Mouse (Mus musculus) thymus, postnatal 14 days (tissue): ENCODE measurements at regions not wholly inside any gene's neighbourhood (a gene's known extent, or its start where the extent isn't known, plus 50 kb on each side); places are given as distances from the start of the nearest gene placed in this dataset.

Source experiments
- DNase-seq: peaks from one replicate; pipeline ENCODE4 v3.0.0; 2021

DNA sequence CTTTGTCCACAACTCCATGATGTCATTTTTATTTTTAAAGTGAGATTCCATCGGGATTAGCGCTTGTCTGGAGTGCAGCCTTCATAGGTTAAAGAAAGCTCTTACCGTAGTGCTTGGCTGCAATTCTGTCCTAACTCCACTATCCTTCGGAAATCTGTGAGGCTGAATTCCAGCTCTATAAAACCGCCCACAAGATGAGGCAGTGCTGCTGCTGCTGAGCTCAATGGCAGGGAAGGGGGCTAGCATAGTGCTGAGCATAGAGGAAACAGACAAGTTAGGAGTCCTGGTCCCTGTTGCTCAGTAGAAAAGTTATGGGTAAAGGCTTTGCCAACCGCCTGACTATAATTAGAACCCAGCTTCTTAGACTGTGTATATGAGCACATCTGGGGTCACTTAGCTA is 163.5 kb downstream of the Maf start:
- DNase-seq: no peak

GRCm38 (mm10) chr8:115542935-115543334 is 164.7 kb downstream of the Maf start:
- no peak for DNase-seq

GRCm38 (mm10) chr8:115539600-115539999 is 168.0 kb downstream of the Maf start:
- DNase-seq: no peak

- DNase-seq: no peak
These were observed 169.4 kb downstream of the Maf start for GRCm38 (mm10) chr8:115538236-115538635.

DNA sequence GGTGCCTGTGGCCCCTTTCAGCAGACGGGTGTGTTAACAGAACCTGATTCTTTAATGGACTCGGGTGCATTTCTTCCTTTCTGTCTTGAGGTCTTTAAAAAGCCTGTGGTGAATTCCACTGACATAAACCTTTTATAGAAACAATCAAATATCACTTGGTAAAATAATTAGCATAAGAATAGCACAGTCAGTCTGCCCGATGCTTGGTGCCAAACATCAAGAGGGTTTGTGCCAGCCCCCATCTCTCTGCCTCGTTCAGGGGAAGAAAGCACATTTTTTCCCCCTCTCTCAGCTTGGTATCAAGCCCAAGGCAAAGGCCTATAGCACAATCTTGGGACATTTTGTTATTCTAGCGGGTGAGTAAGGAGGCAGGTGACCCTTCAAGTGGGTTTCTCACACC is 169.8 kb downstream of the Maf start:
- DNase-seq: no peak

GRCm38 (mm10) chr8:115536554-115537346 is 170.8 kb downstream of the Maf start:
- no peak for DNase-seq

DNA sequence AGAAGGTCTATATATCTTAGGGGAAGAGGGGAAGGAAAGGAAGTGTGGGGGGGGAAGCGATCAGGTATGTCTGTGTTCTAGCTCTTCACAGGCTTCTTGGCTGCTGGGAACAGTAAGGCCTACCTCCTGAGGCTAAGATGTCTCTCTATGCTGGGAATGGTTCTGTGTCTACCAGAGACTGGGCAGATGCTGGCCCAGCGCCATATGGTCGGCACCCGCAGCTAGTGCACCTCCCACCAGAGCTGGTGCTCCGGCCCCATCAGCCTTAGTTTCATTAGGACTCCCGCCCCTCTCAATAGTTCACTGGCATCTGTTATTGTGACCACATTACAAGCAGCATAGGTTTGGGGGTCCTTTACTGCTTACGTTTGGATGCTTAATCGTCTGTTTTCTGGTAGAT is 171.6 kb downstream of the Maf start:
- DNase-seq: no peak

- DNase-seq: no peak
These were observed 173.6 kb downstream of the Maf start for GRCm38 (mm10) chr8:115534030-115534429.

- no peak for DNase-seq
These were observed 176.3 kb downstream of the Maf start for GRCm38 (mm10) chr8:115531343-115531742.

DNA sequence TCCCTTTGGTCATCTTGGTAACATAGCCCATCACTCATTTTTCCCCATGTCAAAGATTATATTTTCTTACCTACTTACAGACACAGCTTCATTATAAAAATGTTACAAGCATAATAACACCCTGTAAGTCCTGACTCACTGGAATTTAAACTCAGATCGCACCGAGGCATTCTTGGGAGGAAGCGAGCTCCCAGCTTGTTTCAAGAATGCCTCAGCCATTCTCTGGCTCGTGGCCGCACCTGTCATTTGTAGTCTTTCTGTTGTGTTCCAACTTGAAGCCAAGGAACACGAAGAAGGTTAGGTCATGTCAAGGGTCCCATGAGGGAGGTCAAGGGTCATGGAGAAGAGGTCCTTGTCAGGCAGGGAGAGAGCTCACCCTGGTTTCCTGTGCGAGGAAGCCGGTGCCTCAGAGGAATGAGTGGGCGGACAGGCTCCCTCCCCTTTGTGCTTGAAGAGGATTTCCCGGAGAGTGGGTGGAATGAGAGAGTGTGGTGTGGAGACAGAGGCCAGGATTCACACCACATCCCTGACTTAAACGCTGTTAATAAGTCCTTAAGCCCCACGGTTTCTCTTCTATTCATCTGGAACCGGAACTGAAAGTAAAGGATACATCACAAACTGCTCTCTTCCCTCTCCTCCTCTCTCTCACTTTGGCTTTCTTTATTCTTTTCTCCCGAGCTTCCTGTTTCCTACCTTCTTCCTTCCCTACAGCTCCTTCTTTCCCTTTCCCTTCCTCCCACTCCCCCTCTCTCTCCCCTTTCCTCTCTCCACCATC is 177.8 kb downstream of the Maf start:
- no peak for DNase-seq

- DNase-seq: no peak
These were observed 178.7 kb downstream of the Maf start for GRCm38 (mm10) chr8:115528879-115529278.

DNA sequence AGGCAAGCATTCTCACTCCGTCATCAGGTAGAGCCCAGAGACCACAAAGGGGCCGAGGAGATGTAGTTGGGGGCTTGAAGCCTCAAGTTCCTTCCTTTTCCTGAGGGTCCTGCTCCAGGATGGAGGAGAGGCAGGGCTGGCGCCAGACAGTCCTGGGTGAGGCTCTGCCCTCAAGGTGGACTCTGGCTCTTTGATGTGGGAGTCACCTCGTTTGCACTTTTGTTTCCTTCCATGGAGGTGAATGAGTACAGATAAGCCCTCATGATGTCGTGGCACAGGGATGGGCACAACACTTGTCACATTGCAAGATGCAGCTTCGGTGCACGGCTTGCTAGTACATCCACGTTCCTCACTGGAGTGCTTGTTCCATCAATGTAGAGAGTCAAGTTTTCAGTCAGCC is 182.4 kb downstream of the Maf start:
- DNase-seq: no peak

GRCm38 (mm10) chr8:115524713-115525112 is 182.9 kb downstream of the Maf start:
- no peak for DNase-seq

GRCm38 (mm10) chr8:115522527-115522926 is 185.1 kb downstream of the Maf start:
- no peak for DNase-seq

DNA sequence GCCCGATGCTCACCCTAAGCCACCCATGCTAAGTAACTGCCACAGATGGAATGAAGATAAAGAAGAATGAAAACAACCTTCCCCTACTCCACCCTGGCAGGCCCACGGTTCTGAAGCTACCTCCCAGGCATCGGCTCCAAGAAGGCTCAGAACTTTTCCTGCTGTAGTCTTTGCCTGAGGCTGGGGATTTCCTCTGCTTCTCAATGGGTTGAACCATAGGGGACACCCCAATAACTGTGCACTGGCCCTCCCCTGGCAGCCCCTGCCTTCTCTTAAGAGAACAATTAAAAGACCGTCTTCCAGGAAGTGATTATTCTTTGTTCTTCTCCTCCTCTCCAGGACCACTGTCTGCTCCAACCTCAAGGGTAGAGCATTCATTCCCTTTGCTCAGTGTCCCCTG is 191.9 kb downstream of the Maf start:
- peak; percentile 16 for DNase-seq

- peak; percentile 82 for DNase-seq
These were observed 193.1 kb downstream of the Maf start for GRCm38 (mm10) chr8:115514485-115514884.

DNA sequence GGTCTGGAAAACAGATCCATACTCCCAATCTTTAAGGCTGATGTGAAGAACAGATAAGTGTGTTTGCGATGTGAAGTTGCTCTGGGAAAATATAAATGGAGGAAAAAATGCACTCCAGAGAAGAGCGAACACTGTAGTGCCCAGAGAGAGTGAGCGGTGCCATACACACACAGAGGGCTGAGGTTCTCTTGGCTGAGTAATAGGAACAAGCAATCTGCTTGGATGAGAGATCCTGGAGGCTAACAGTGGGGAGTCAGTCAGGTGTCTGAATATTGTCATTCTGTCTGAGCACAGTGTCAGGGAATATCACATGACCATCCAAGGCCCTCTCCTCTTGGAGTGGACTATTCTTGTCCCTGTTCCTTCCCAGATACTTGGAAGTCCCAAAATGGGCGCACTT is 200.4 kb downstream of the Maf start:
- DNase-seq: no peak

DNA sequence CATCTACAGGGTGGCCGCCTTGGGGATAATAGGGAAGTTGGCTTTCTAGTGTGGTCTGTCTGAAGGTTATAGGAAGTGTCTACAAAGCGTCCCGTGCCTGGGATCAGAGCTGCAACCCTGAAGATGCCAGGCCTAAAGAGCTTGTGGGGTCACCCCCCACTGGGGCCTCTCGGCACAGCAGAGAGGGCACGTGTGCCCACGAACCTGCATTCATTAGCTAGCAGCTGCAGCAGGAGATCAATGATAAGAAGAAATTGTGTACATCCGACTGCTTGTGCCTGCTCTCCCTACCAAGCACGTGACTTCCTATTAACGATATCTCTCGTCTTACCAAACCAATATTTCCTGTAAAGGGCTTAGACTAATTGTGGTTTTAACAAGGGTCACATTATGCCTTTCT is 200.9 kb downstream of the Maf start:
- DNase-seq: peak; percentile 43

GRCm38 (mm10) chr8:115496016-115496415 is 211.6 kb downstream of the Maf start:
- peak; percentile 19 for DNase-seq

DNA sequence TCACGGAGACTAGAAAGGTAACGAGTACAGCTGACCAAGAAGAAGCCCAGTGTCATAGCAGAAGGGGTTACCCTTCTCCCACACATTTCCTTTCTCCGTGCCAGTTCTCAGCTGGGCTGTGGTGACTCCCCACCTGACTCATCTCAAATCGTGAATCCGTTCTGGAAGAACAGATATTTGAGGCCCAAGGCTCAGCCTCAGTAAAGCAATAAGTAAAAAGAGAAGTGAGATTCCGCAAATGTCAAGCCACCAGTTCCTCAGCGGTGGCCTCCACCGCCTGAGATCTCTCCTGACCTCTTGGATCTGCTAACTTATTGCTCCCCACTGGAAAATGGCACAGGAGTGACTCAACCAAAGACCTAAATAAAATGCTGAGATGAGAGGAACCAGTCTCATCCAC is 213.2 kb downstream of the Maf start:
- no peak for DNase-seq

GRCm38 (mm10) chr8:115486904-115487303 is 220.7 kb downstream of the Maf start:
- DNase-seq: no peak

DNA sequence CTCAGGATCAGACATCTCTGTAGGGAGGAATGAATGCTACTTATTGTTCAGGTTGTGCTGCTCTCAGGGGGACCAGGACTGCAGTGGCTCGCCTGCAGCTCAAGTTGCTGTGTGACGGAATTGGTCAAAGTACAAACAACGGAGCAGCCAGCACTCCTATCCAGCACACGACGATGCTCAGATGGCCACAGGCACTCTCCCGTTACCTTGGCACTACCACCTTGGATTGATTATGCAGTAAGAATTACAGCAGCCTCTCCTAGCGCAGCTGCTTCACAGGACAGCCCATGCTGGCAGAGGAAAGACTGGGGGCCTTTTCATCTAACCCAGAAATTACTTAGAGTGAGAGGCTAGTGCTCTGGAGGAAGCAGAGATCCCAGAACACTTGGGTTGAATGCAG is 226.5 kb downstream of the Maf start:
- DNase-seq: no peak

DNA sequence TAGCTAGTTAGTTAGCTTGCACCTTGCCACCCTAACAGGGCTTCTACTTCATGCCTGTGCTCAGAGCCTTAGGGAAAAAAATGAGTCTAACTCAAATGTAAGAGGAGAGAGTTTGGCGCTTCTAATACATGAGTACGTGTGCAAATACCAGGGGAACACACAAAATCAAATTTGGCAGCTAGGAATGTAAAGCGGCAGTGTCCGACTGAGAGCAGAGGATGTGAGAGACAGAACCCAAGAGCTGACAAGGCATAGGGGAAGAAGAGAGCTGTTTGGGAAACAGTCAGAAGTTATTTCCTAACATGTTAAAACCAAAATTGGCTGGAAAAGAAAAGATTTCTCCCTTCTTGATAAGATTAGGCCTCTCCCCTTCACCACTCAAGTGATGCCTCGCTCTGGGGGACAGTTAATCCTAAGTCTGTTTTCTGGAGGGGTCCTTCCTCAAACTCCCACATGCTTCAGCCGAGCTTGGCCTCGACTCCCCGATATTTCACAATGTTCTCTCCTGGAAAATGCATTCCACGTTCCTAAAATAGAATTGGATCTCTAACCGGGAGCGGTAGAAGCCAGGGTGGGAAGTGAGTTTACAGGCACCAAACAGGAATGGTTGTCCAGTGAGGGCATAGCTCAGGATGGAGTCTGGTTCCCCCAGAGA is 229.1 kb downstream of the Maf start:
- no peak for DNase-seq

DNA sequence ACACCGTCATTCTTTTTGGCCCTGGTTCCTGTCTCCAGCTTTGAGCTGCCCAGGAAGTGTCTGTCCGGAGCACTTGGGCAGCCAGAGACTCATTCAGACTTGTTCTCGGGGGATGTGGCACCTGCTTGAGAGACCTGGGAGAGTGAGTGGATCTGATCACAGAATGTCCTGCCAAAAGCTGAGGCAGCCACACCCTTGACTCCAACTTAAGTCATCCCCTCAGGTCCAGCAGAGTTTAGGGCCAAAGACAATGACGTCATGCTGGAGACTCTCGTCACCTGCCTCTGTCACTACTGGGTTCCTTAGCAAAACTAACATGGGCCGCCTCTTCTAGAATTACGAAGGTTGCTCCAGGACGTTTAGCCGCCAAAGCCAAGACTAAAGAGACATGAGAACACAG is 231.5 kb downstream of the Maf start:
- DNase-seq: no peak
